Mouse (Mus musculus): Measurements from ENCODE around the gene Cmtm6. TPM values are rescaled to one million over a fixed set of nuclear protein-coding genes. Genes with fewer than 3 reads are reported as not detected.

Cmtm6 gene
- total and polyA plus RNA-seq, 3 experiments = 8.7 to 42.5 (median 23.9) TPM

GRCm38 (mm10) chr9:114768066-114768465 is 37.1 kb downstream of the Cmtm6 start:
- peaks cover 61% of the 10 kb centered on the region for H3K4me1 ChIP-seq (ENCODE audit: insufficient read depth, low read depth, low read length)
- TF ChIP-seq POLR2AphosphoS5 (IDR thresholded peaks at IDR 0.05; ENCODE audit: insufficient replicate concordance, low read depth, low read length) (no peak), GATA1 (IDR thresholded peaks at IDR 0.05; ENCODE audit: borderline replicate concordance, low read length) (no peak)
- DNase-seq (ENCODE audit: low spot score) (no peak), ATAC-seq (ENCODE audit: extremely low read depth, insufficient number of reproducible peaks, low FRiP score, poor library complexity, severe bottlenecking) (no peak)
- H3K36me3 ChIP-seq (replicated peaks) = peaks cover 94% of the 10 kb centered on the region
- no peaks in the 10 kb centered on the region for H3K27me3 ChIP-seq (ENCODE audit: insufficient read depth, low read length)
- H3K4me3 ChIP-seq (ENCODE audit: low read depth, low read length) = peak overlapping the region; percentile 16; the same call in 1 of the 2 replicates
- peaks cover 13% of the 10 kb centered on the region for H3K9me3 ChIP-seq (replicated peaks)

- peaks cover 95% of the 10 kb centered on the region for H3K36me3 ChIP-seq (replicated peaks)
- no peak for DNase-seq (ENCODE audit: low spot score)
- no peaks in the 10 kb centered on the region for H3K27me3 ChIP-seq (ENCODE audit: insufficient read depth, low read length)
- peaks cover 67% of the 10 kb centered on the region for H3K4me1 ChIP-seq (ENCODE audit: insufficient read depth, low read depth, low read length)
- H3K4me3 ChIP-seq (ENCODE audit: low read depth, low read length) = no peak overlapping the region
- peaks cover 18% of the 10 kb centered on the region for H3K9me3 ChIP-seq (replicated peaks)
- peak; percentile 47 for ATAC-seq (ENCODE audit: extremely low read depth, insufficient number of reproducible peaks, low FRiP score, poor library complexity, severe bottlenecking)
- TF ChIP-seq TAL1 (conservative IDR thresholded peaks at IDR 0.05; ENCODE audit: low read depth, low read length) (no peak), GATA1 (IDR thresholded peaks at IDR 0.05; ENCODE audit: borderline replicate concordance, low read length) (no peak), POLR2AphosphoS5 (IDR thresholded peaks at IDR 0.05; ENCODE audit: insufficient replicate concordance, low read depth, low read length) (no peak), CTCF (IDR thresholded peaks at IDR 0.05; ENCODE audit: low read depth, low read length) (no peak), GATA2 (IDR thresholded peaks at IDR 0.05; ENCODE audit: borderline replicate concordance, low read depth, low read length) (no peak)
These were observed 39.3 kb downstream of the Cmtm6 start for GRCm38 (mm10) chr9:114770224-114770623.

- H3K27me3 ChIP-seq (ENCODE audit: insufficient read depth, low read length) = no peaks in the 10 kb centered on the region
- H3K36me3 ChIP-seq (replicated peaks) = peaks cover 95% of the 10 kb centered on the region
- ATAC-seq (ENCODE audit: extremely low read depth, insufficient number of reproducible peaks, low FRiP score, poor library complexity, severe bottlenecking) (no peak), DNase-seq (ENCODE audit: low spot score) (no peak)
- no peak for TF ChIP-seq GATA1 (IDR thresholded peaks at IDR 0.05; ENCODE audit: borderline replicate concordance, low read length)
- H3K9me3 ChIP-seq (replicated peaks) = peaks cover 18% of the 10 kb centered on the region
- H3K4me3 ChIP-seq (ENCODE audit: low read depth, low read length) = 0 out of 2 replicates have a peak overlapping the region, but pooled peaks have one; percentile 23
- peaks cover 79% of the 10 kb centered on the region for H3K4me1 ChIP-seq (ENCODE audit: insufficient read depth, low read depth, low read length)
These were observed 40.6 kb downstream of the Cmtm6 start for GRCm38 (mm10) chr9:114771565-114771964.

GRCm38 (mm10) chr9:114774629-114775028 is 43.7 kb downstream of the Cmtm6 start:
- peaks cover 83% of the 10 kb centered on the region for H3K4me1 ChIP-seq (ENCODE audit: insufficient read depth, low read depth, low read length)
- no peak overlapping the region for H3K4me3 ChIP-seq (ENCODE audit: low read depth, low read length)
- TF ChIP-seq GATA2 (IDR thresholded peaks at IDR 0.05; ENCODE audit: borderline replicate concordance, low read depth, low read length) (no peak), CTCF (IDR thresholded peaks at IDR 0.05; ENCODE audit: low read depth, low read length) (no peak), TAL1 (conservative IDR thresholded peaks at IDR 0.05; ENCODE audit: low read depth, low read length) (no peak), POLR2AphosphoS5 (IDR thresholded peaks at IDR 0.05; ENCODE audit: insufficient replicate concordance, low read depth, low read length) (no peak)
- DNase-seq (ENCODE audit: low spot score) (no peak), ATAC-seq (ENCODE audit: extremely low read depth, insufficient number of reproducible peaks, low FRiP score, poor library complexity, severe bottlenecking) (no peak)
- H3K27me3 ChIP-seq (ENCODE audit: insufficient read depth, low read length) = no peaks in the 10 kb centered on the region
- peaks cover 82% of the 10 kb centered on the region for H3K36me3 ChIP-seq (replicated peaks)
- peaks cover 15% of the 10 kb centered on the region for H3K9me3 ChIP-seq (replicated peaks)

- Histone ChIP-seq H3K27me3 (ENCODE audit: insufficient read depth, low read length) (no peaks in the 10 kb centered on the region), H3K9me3 (replicated peaks) (peaks cover 15% of the 10 kb centered on the region), H3K36me3 (replicated peaks) (peaks cover 82% of the 10 kb centered on the region), H3K4me1 (ENCODE audit: insufficient read depth, low read depth, low read length) (peaks cover 82% of the 10 kb centered on the region), H3K4me3 (ENCODE audit: low read depth, low read length) (peak overlapping the region; percentile 51; the same call in 1 of the 2 replicates)
- 0 out of 2 replicates have a peak, but pooled peaks have one; percentile 4 for ATAC-seq (ENCODE audit: extremely low read depth, insufficient number of reproducible peaks, low FRiP score, poor library complexity, severe bottlenecking)
- DNase-seq (ENCODE audit: low spot score) = no peak
- TF ChIP-seq GATA1 (IDR thresholded peaks at IDR 0.05; ENCODE audit: borderline replicate concordance, low read length) (no peak), POLR2AphosphoS5 (IDR thresholded peaks at IDR 0.05; ENCODE audit: insufficient replicate concordance, low read depth, low read length) (no peak), TAL1 (conservative IDR thresholded peaks at IDR 0.05; ENCODE audit: low read depth, low read length) (no peak), GATA2 (IDR thresholded peaks at IDR 0.05; ENCODE audit: borderline replicate concordance, low read depth, low read length) (no peak)
These were observed 44.4 kb downstream of the Cmtm6 start for GRCm38 (mm10) chr9:114775272-114775671.

GRCm38 (mm10) chr9:114776361-114776760 is 45.4 kb downstream of the Cmtm6 start:
- H3K4me3 ChIP-seq (ENCODE audit: low read depth, low read length) = peak overlapping the region; percentile 48; the same call in 1 of the 2 replicates
- peaks cover 73% of the 10 kb centered on the region for H3K4me1 ChIP-seq (ENCODE audit: insufficient read depth, low read depth, low read length)
- DNase-seq (ENCODE audit: low spot score) (no peak), ATAC-seq (ENCODE audit: extremely low read depth, insufficient number of reproducible peaks, low FRiP score, poor library complexity, severe bottlenecking) (no peak)
- TF ChIP-seq TAL1 (conservative IDR thresholded peaks at IDR 0.05; ENCODE audit: low read depth, low read length) = no peak
- no peak for TF ChIP-seq GATA1 (IDR thresholded peaks at IDR 0.05; ENCODE audit: borderline replicate concordance, low read length)
- TF ChIP-seq GATA2 (IDR thresholded peaks at IDR 0.05; ENCODE audit: borderline replicate concordance, low read depth, low read length) = no peak
- no peak for TF ChIP-seq POLR2AphosphoS5 (IDR thresholded peaks at IDR 0.05; ENCODE audit: insufficient replicate concordance, low read depth, low read length)
- no peak for TF ChIP-seq CTCF (IDR thresholded peaks at IDR 0.05; ENCODE audit: low read depth, low read length)
- H3K27me3 ChIP-seq (ENCODE audit: insufficient read depth, low read length) = no peaks in the 10 kb centered on the region
- peaks cover 78% of the 10 kb centered on the region for H3K36me3 ChIP-seq (replicated peaks)
- H3K9me3 ChIP-seq (replicated peaks) = peaks cover 21% of the 10 kb centered on the region

All from G1E (cell line).